Mouse (Mus musculus) hindbrain, embryonic 14.5 days (tissue): ENCODE results near the gene Asb10. TPM values are rescaled to one million over a fixed set of nuclear protein-coding genes. Genes with fewer than 3 reads are reported as not detected.
A peak's percentile ranks its signal among the peaks of the same experiment; 100 is the strongest.

ENCODE experiments used
- ATAC-seq: fragments of 200-750 bp; cut with Nextera tagmentation; 2 replicates; pipeline ENCODE4 v1.8.0; 2017; ENCODE audit warnings: moderate number of reproducible peaks, mild to moderate bottlenecking, moderate TSS enrichment, moderate library complexity; ENCODE audit not compliant: low FRiP score
- DNase-seq: peaks from one replicate; pipeline ENCODE4 v3.0.0-alpha.2; 2015; ENCODE audit warnings: low spot score
- H3K27ac ChIP-seq: fragments of 300-500 bp; sonication (generic); 2 replicates; pipeline ENCODE4 v1.5.1; 2014; ENCODE audit warnings: mild to moderate bottlenecking, moderate library complexity
- H3K27me3 ChIP-seq: fragments of 300-500 bp; sonication (generic); 2 replicates; pipeline ENCODE4 v1.6.1; 2014; ENCODE audit warnings: mild to moderate bottlenecking, low read length, mixed read lengths; ENCODE audit not compliant: control insufficient read depth, insufficient read depth
- H3K36me3 ChIP-seq: fragments of 300-500 bp; sonication (generic); replicated peaks from 2 replicates; pipeline ENCODE4 v1.6.1; 2014; ENCODE audit not compliant: control insufficient read depth, insufficient read depth
- H3K4me1 ChIP-seq: fragments of 300-500 bp; sonication (generic); replicated peaks from 2 replicates; pipeline ENCODE4 v1.6.1; 2014; ENCODE audit warnings: antibody characterized with exemption, low read length, mixed read lengths; ENCODE audit not compliant: control insufficient read depth, insufficient read depth
- H3K4me2 ChIP-seq: fragments of 300-500 bp; sonication (generic); replicated peaks from 2 replicates; pipeline ENCODE4 v1.6.1; 2014; ENCODE audit warnings: mild to moderate bottlenecking, moderate library complexity
- H3K4me3 ChIP-seq: fragments of 300-500 bp; sonication (generic); replicated peaks from 2 replicates; pipeline ENCODE4 v1.5.1; 2014; ENCODE audit warnings: mild to moderate bottlenecking, low read length
- H3K9ac ChIP-seq: fragments of 300-500 bp; sonication (generic); 2 replicates; pipeline ENCODE4 v1.6.1; 2014
- H3K9me3 ChIP-seq: fragments of 300-500 bp; sonication (generic); 2 replicates; pipeline ENCODE4 v1.6.1; 2016; ENCODE audit warnings: low read length; ENCODE audit not compliant: control insufficient read depth
- WGBS: fragments of 180-500 bp; shearing (Covaris S2); extraction: QIAGEN DNeasy Blood & Tissue Kit; methylation state at CpG from one replicate; pipeline ENCODE4 v1.1.7; 2014; 5-methylcytosine and 5-hydroxymethylcytosine counted together
- polyA plus RNA-seq: library from polyadenylated mRNA; unstranded; fragments of >200 nt; fragmentation: Nextera tagmentation; extraction: Ambion mirVana; gene quantifications from 2 replicates; pipeline ENCODE4 v1.2.1, GENCODE M21; 2014

The Asb10 gene
- polyA plus RNA-seq, 1 experiment from 2014 or later = 0.23 TPM

DNA sequence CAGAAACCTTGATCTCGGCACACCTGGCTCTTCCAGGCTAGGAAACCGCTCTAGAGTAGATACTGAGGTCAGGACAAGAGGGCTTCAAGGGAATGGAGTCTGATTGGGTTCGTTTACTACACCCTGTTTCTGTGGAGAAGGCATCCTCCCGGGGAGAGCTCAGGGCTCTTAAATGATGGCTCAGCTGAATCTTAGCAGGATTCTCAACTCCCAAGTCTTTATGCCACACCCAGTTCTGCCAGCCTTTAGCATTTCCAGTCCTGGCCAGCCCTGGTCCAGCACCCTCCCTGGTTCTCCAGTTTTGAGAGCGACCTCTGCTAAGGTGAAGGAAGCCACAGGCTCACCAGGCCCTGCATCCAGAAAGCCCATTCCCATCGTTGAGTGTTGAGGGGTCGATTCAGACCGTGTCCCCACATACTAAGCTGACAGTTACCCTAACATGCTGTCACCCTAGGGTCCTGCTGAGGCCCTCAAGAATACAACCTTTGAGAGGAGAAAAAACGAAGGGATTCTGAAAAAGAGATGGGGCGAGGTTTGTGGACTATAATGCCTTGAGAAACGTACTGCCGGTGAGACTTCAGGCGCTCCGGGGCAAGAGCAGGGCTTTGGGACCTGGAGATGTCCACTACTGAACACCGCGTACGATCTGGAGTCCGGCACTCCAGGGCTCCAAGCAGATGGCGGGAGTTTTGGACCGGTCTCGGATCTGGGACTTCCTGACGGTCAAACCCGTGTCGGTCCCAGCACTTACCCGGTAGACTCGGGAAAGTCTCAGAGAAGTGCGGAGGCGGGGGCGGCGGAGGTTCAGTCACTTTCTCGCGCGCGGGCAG lies 15.2 kb downstream of the Asb10 start:
- Histone ChIP-seq H3K9ac (peak overlapping the region; percentile 65), H3K27me3 (peaks cover 71% of the 10 kb centered on the region), H3K27ac (no peak overlapping the region), H3K4me3 (peak overlapping the region; percentile 50), H3K9me3 (no peaks in the 10 kb centered on the region), H3K36me3 (no peaks in the 10 kb centered on the region), H3K4me1 (peaks cover 15% of the 10 kb centered on the region; the same call in 1 of the 2 replicates), H3K4me2 (peak overlapping the region; percentile 93)
- WGBS = 2% methylated on average over 34 of the region's 34 CpGs
- DNase-seq (no peak), ATAC-seq (no peak)

DNA sequence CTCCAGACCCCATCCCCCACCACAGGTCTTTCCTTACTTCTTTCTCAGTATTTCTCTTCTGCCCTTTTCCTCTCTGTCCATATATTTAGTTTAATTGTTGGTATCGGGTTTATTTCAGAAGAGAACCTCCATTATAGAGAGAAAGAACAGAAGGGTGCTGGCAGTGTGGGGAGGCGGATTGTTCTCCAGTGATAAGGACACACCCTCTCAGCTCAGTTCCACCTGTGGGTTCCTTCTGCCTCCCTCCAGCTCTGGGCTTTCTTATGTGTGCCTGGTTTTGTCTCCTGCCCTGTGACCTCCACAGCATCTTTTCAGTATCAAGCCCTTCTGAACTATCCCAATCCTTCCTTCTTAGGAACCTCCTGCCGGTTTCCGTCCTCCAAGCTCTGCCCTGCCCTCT lies 16.3 kb downstream of the Asb10 start:
- Histone ChIP-seq H3K36me3 (no peaks in the 10 kb centered on the region), H3K27ac (no peak overlapping the region), H3K9me3 (no peaks in the 10 kb centered on the region), H3K4me3 (peak overlapping the region; percentile 50), H3K27me3 (peaks cover 65% of the 10 kb centered on the region), H3K9ac (no peak overlapping the region), H3K4me1 (peaks cover 11% of the 10 kb centered on the region; the same call in 1 of the 2 replicates), H3K4me2 (peak overlapping the region; percentile 93)
- WGBS = 17% methylated on average over 4 of the region's 4 CpGs
- DNase-seq (no peak), ATAC-seq (no peak)

DNA sequence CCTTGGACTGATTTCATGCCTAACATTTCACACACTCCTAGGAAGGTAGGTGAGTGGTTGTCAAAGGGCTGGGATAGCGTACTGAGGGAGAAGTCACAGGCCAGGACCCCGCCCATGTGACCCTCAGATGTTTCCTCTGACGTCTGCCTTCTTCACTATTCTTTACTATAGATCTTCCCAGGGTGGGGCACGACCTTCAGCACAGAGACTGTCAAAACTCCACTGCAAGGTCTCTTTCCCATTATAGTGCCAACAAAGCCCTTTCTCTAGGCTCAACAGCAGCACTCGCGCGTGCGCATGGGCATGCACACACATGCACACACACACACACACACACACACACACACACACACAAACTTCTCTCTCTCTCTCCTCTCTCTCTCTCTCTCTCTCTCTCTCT lies 17.0 kb downstream of the Asb10 start:
- H3K27me3 ChIP-seq = peaks cover 58% of the 10 kb centered on the region

GRCm38 (mm10) chr5:24521366-24521765 lies 19.4 kb downstream of the Asb10 start:
- Histone ChIP-seq H3K4me3 (no peak overlapping the region), H3K27me3 (peaks cover 42% of the 10 kb centered on the region), H3K27ac (no peak overlapping the region), H3K36me3 (no peaks in the 10 kb centered on the region), H3K4me1 (peaks cover 8% of the 10 kb centered on the region; the same call in 1 of the 2 replicates), H3K4me2 (no peak overlapping the region), H3K9ac (no peak overlapping the region), H3K9me3 (no peaks in the 10 kb centered on the region)
- no peak for ATAC-seq
- WGBS = 67% methylated on average over 8 of the region's 8 CpGs
- no peak for DNase-seq

More for the DNA sequence above, 17.0 kb downstream of the Asb10 start:
- WGBS = 20% methylated on average over 8 of the region's 8 CpGs
- H3K9me3 ChIP-seq = no peaks in the 10 kb centered on the region
- H3K9ac ChIP-seq = no peak overlapping the region
- DNase-seq = no peak
- no peak for ATAC-seq
- H3K4me3 ChIP-seq = peak overlapping the region; percentile 50
- no peak overlapping the region for H3K27ac ChIP-seq
- no peaks in the 10 kb centered on the region for H3K36me3 ChIP-seq
- peak overlapping the region; percentile 93 for H3K4me2 ChIP-seq
- peaks cover 11% of the 10 kb centered on the region; the same call in 1 of the 2 replicates for H3K4me1 ChIP-seq

DNA sequence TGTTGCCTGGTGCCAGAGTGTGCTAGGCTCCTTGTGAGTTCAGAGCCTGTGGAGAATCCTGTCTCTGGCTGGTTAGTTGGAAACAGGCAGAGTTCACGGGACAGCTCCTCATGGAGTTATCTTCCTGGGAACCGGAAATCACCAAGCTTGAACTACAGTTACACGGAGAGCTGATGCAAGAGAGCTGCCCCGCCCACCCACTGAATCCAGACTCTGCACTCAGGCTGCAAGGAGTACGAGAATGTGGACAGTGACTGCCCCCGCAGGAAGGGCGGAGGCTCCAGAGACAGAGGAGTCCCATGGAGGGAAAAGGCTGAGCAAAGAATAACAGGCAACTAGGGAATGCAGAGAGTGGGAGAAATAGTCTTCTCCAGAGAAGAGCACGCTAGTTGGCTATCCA lies 28.5 kb downstream of the Asb10 start:
- no peak overlapping the region for H3K9ac ChIP-seq
- WGBS = 57% methylated on average over 8 of the region's 8 CpGs

DNA sequence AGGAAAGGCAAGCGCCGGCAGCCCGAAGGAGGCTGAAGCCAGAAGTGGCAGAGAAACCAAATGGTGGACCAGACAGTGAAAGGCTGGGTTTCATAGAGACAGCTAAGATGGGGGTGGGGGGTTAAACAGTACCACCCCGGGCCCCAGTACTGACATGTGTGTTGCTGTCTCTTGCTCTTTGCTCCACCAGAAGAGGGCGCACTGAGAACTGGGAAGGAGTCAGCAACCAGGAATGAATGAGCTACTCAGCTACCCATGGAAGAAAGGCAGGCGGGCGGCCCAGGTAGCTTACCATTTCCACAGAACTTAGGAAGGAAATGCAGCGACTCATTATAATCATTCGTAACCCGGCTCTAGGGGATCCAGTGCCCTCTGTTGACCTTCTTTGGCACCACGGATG lies 30.1 kb downstream of the Asb10 start:
- Histone ChIP-seq H3K9me3 (no peaks in the 10 kb centered on the region), H3K4me3 (no peak overlapping the region), H3K4me2 (no peak overlapping the region), H3K27me3 (no peaks in the 10 kb centered on the region), H3K9ac (no peak overlapping the region), H3K36me3 (no peaks in the 10 kb centered on the region), H3K4me1 (0 out of 2 replicates have a peak, but pooled peaks cover 3% of the 10 kb centered on the region), H3K27ac (no peak overlapping the region)
- no peak for DNase-seq
- WGBS = 54% methylated on average over 11 of the region's 11 CpGs
- ATAC-seq = no peak

More for the DNA sequence above, 28.5 kb downstream of the Asb10 start:
- no peak overlapping the region for H3K27ac ChIP-seq
- no peak for ATAC-seq
- no peak overlapping the region for H3K4me3 ChIP-seq
- H3K4me2 ChIP-seq = no peak overlapping the region
- no peaks in the 10 kb centered on the region for H3K9me3 ChIP-seq
- no peaks in the 10 kb centered on the region for H3K36me3 ChIP-seq
- no peaks in the 10 kb centered on the region for H3K27me3 ChIP-seq
- DNase-seq = no peak
- H3K4me1 ChIP-seq = 0 out of 2 replicates have a peak, but pooled peaks cover 3% of the 10 kb centered on the region

GRCm38 (mm10) chr5:24508406-24508805 lies 32.4 kb downstream of the Asb10 start:
- H3K4me1 ChIP-seq = 0 out of 2 replicates have a peak, but pooled peaks cover 3% of the 10 kb centered on the region
- no peak overlapping the region for H3K9ac ChIP-seq
- H3K4me2 ChIP-seq = no peak overlapping the region
- DNase-seq (no peak), ATAC-seq (no peak)
- no peaks in the 10 kb centered on the region for H3K9me3 ChIP-seq
- no peak overlapping the region for H3K4me3 ChIP-seq
- no peaks in the 10 kb centered on the region for H3K27me3 ChIP-seq
- WGBS = 93% methylated on average over 7 of the region's 7 CpGs
- H3K27ac ChIP-seq = no peak overlapping the region
- H3K36me3 ChIP-seq = 0 out of 2 replicates have a peak, but pooled peaks cover 6% of the 10 kb centered on the region

- ATAC-seq = no peak
- WGBS = 58% methylated on average over 2 of the region's 2 CpGs
Observed at GRCm38 (mm10) chr5:24505513-24505912, 35.3 kb downstream of the Asb10 start.

DNA sequence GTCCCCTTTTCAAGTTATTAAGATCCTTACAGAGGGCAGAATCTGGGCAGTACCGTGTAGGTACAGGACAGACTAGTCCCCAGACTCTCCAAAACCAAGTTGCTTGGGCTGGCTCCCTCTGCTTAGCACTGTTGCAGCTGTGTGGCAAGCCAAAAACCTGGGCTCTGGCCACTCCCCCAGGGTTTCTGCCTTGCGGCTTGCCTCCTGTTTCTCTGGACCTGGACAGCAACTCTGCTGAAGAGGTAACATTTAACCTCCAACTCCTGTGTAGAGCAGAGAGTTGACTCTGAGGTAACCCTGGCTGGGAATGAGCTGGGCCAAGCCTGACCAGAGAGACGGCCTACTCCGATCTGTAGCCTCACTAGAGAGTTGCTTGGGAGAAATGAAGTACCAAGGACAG lies 38.0 kb downstream of the Asb10 start:
- no peak for ATAC-seq
- Histone ChIP-seq H3K27ac (no peak overlapping the region), H3K36me3 (peaks cover 58% of the 10 kb centered on the region), H3K27me3 (no peaks in the 10 kb centered on the region), H3K4me2 (no peak overlapping the region), H3K4me1 (peaks cover 19% of the 10 kb centered on the region; the same call in 1 of the 2 replicates), H3K9me3 (no peaks in the 10 kb centered on the region), H3K4me3 (no peak overlapping the region), H3K9ac (no peak overlapping the region)
- no peak for DNase-seq
- WGBS = 74% methylated on average over 4 of the region's 4 CpGs

More at GRCm38 (mm10) chr5:24505513-24505912, 35.3 kb downstream of the Asb10 start:
- Histone ChIP-seq H3K9ac (no peak overlapping the region), H3K36me3 (peaks cover 34% of the 10 kb centered on the region), H3K27ac (no peak overlapping the region), H3K9me3 (no peaks in the 10 kb centered on the region), H3K4me3 (no peak overlapping the region), H3K4me1 (peaks cover 2% of the 10 kb centered on the region; the same call in 1 of the 2 replicates), H3K4me2 (no peak overlapping the region), H3K27me3 (no peaks in the 10 kb centered on the region)
- no peak for DNase-seq
